Comparison of ENCODE assay signal across 27 mouse cellular contexts in genomic region chr3:52738386-52738785, GRCm38 (mm10).
"Had no signal": no experiment of that assay in that cellular context is flagged by ENCODE, and none has a peak within 500 bp of the region (broad histone marks: within the 10 kb centered on the region; RNA-seq: fewer than 3 reads in every experiment).

No protein-coding gene starts in this region.

- H3K9me3 ChIP-seq: embryonic facial prominence, embryonic 10.5 days; embryonic facial prominence, embryonic 12.5 days; embryonic facial prominence, embryonic 13.5 days; embryonic facial prominence, embryonic 15.5 days; forebrain, embryonic 10.5 days; forebrain, embryonic 12.5 days; forebrain, embryonic 13.5 days; forebrain, embryonic 15.5 days; heart, embryonic 10.5 days had no signal

- H3K4me1 ChIP-seq: embryonic facial prominence, embryonic 12.5 days; embryonic facial prominence, embryonic 15.5 days; forebrain, embryonic 12.5 days had no signal

- H3K27me3 ChIP-seq: embryonic facial prominence, embryonic 12.5 days; embryonic facial prominence, embryonic 13.5 days; embryonic facial prominence, embryonic 15.5 days; forebrain, embryonic 12.5 days; forebrain, embryonic 13.5 days; forebrain, embryonic 15.5 days had no signal

- H3K9ac ChIP-seq: embryonic facial prominence, embryonic 12.5 days; embryonic facial prominence, embryonic 13.5 days; embryonic facial prominence, embryonic 15.5 days; forebrain, embryonic 12.5 days; forebrain, embryonic 13.5 days; forebrain, embryonic 15.5 days; forebrain, postnatal 0 days had no signal

- DNase-seq: cerebellum, adult 2 months; cerebellum, adult 8-10 months; cerebellum, adult 9-10 months; cerebellum, adult 9-11 months; cerebellum, postnatal 10 days; cerebellum, postnatal 14 days; cerebellum, postnatal 25 days; cerebellum, postnatal 36 days; embryo, embryonic 11 days; forebrain, postnatal 0 days; gastrocnemius, adult 2 months; gastrocnemius, postnatal 10 days; gastrocnemius, postnatal 14 days; gastrocnemius, postnatal 25 days; gastrocnemius, postnatal 36 days; heart, adult 18-20 months had no signal

- ATAC-seq: forebrain, embryonic 13.5 days; forebrain, embryonic 15.5 days; forebrain, embryonic 16.5 days; forebrain, postnatal 0 days had no signal

- H3K27ac ChIP-seq: embryonic facial prominence, embryonic 10.5 days; embryonic facial prominence, embryonic 12.5 days; embryonic facial prominence, embryonic 13.5 days; embryonic facial prominence, embryonic 15.5 days; forebrain, embryonic 10.5 days; forebrain, embryonic 12.5 days; forebrain, embryonic 13.5 days; forebrain, embryonic 15.5 days; gastrocnemius, adult 2 months; heart, embryonic 10.5 days had no signal

- H3K36me3 ChIP-seq: embryonic facial prominence, embryonic 10.5 days; embryonic facial prominence, embryonic 12.5 days; embryonic facial prominence, embryonic 13.5 days; embryonic facial prominence, embryonic 15.5 days; forebrain, embryonic 10.5 days; forebrain, embryonic 12.5 days; forebrain, embryonic 15.5 days; heart, embryonic 10.5 days had no signal

- H3K4me2 ChIP-seq: embryonic facial prominence, embryonic 12.5 days; embryonic facial prominence, embryonic 13.5 days; embryonic facial prominence, embryonic 15.5 days; forebrain, embryonic 12.5 days; forebrain, embryonic 13.5 days; forebrain, embryonic 15.5 days had no signal

- H3K4me3 ChIP-seq: embryonic facial prominence, embryonic 10.5 days; embryonic facial prominence, embryonic 12.5 days; embryonic facial prominence, embryonic 13.5 days; embryonic facial prominence, embryonic 15.5 days; erythroblast, embryonic 14.5 days; forebrain, embryonic 10.5 days; forebrain, embryonic 12.5 days; forebrain, embryonic 13.5 days; forebrain, embryonic 15.5 days; gastrocnemius, adult 2 months; heart, embryonic 10.5 days had no signal
